Mouse (Mus musculus) left cerebral cortex, adult 18-20 months (tissue): ENCODE measurements around the gene Med12. TPM values are rescaled to one million over a fixed set of nuclear protein-coding genes. Genes with fewer than 3 reads are reported as not detected.
A peak's percentile ranks its signal among the peaks of the same experiment; 100 is the strongest.

ENCODE experiments used
- DNase-seq, 2 experiments: peaks; one replicate each; pipeline ENCODE4 v3.0.0; 2021 to 2022; ENCODE audit warnings: low spot score in 2 of 2, mixed read lengths in 1 of 2
- long read RNA-seq, 2 experiments: library from polyadenylated mRNA; stranded (forward); transcript quantifications; one replicate each; pipeline ENCODE4 v2.0.0; 2021
- total RNA-seq, 2 experiments: library from RNA; stranded (reverse); gene quantifications; 2 replicates each; pipeline ENCODE4 v1.2.3; 2021

Med12 gene
- 10 to 100 TPM; 20.5 to 22.3 TPM for total RNA-seq
- long read RNA-seq, experiment 1, partial matches to known transcripts, result 12 of 16 reads
- long read RNA-seq, experiment 1, other reads (novel, unspliced or antisense), result 4 of 16 reads
- long read RNA-seq, experiment 2, partial matches to known transcripts, result 8 of 11 reads
- long read RNA-seq, experiment 2, other reads (novel, unspliced or antisense), result 3 of 11 reads

- peak; percentile 68 to 83 for DNase-seq
These were observed at the start of gene Med12 for GRCm38 (mm10) chrX:101273875-101274738. TSS of gene Med12 (plus strand) at chrX:101274030.

DNA sequence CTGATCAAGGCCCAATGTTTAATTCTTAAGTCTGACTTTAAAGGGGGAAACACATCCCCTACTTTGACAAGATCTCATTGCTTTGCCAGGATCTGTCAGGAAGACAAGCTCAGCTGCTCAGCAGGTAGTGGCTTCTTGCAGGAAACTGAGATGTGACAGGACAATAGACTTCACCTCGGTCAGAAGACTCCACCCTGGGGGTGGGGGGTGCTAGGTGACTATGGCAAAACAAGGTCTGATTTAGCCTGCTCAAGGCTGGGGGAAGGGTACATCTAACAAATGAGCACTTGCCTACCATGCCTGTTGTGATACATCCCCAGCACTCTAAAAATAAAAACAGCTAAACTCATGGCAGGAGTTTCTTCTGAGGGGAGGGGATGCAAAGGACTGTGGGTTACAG lies 28.8 kb upstream of the Med12 start:
- no peak for DNase-seq

- DNase-seq, result peak; percentile 72 to 85
These were observed 19.7 kb upstream of the Med12 start, which contains the start of gene Foxo4 for GRCm38 (mm10) chrX:101253952-101254729. TSS of gene Foxo4 (plus strand) at chrX:101254528.

DNA sequence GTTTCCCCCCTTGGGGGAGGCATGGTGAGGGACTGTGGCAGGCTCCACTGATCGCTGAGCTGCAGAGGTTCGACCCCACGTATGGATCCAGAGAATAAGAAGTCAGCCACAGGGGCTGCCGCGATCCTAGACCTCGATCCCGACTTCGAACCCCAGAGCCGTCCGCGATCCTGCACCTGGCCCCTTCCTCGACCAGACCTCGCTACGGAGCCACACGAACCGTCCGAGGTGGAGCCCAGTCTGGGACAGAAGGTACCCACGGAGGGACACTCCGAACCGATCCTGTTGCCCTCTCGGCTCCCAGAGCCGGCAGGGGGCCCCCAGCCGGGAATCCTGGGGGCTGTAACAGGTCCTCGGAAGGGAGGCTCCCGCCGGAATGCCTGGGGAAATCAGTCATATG lies 19.1 kb upstream of the Med12 start:
- no peak for DNase-seq

DNA sequence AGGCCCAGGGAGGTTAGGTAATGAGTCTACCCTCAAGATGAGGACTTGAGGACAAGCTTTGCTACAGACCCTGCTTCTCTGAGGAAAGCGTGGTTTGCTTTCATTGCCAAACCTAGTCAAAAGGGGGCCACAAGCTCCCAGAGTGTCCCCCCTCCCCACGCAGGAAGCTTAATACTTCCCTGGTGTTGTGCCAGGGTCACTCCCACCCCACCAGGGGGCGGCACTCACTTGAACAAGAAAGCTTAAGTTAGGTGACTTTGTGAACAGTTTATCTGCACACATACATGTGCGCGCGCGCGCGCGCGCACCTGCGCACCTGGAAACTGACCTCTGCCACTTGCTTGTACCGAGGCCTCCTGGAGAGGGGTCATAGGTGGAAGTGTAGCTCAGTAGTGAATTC lies 17.2 kb upstream of the Med12 start:
- no peak for DNase-seq

GRCm38 (mm10) chrX:101260441-101261325 lies 13.1 kb upstream of the Med12 start:
- no peak for DNase-seq

DNA sequence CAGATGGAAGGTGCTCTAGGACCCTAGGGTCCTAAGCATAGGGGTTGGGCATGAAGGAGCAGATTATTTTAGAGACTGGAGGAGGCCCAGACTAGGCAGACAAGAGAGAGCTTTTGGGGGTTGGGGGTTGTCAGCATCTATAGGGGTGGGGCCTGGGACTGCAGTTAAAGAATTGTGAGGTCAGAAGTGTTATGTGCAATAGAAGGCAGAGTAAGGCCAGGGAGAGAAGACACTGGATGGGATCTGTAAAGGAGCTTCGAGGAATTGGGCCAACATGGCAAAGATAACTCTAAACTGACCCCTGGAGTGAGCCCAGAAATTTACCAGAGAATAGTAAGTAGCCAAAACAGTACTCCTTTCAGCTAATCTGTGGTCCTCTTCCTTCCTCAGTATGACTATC lies 9.9 kb upstream of the Med12 start, which contains the start of gene Gm614:
Gene Gm614, minus strand, starts transcription at position 101 of the 400 bp plus-strand sequence.
- no peak for DNase-seq

GRCm38 (mm10) chrX:101266631-101267030 lies 7.2 kb upstream of the Med12 start:
- no peak for DNase-seq

- no peak for DNase-seq
These were observed 5.6 kb upstream of the Med12 start, which contains the start of gene Il2rg for GRCm38 (mm10) chrX:101268025-101268754. TSS of gene Il2rg (minus strand) at chrX:101268255.

DNA sequence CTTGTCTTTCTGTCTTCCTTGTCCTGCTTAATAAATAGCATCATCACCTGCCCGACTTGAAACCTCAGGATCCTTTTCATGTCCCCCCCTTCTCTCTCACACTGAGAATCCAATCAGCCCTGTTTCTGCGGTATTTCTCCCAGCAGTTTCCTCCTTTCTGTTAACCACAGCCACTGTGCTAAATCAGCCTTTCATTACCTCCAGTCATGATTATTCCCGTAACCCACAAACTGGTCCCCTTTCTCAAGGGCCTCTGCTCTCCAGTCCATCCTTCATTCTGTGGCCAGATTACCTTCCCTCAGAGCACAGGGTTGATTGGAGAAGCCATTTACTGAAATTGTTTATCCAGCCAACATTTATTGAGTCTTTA lies 5.1 kb upstream of the Med12 start, which contains the start of gene Gm20489:
Gene Gm20489, minus strand, starts transcription at position 269 of the 370 bp plus-strand sequence.
- no peak for DNase-seq

GRCm38 (mm10) chrX:101273410-101273809 lies 420 bp upstream of the Med12 start:
- DNase-seq, result no peak

DNA sequence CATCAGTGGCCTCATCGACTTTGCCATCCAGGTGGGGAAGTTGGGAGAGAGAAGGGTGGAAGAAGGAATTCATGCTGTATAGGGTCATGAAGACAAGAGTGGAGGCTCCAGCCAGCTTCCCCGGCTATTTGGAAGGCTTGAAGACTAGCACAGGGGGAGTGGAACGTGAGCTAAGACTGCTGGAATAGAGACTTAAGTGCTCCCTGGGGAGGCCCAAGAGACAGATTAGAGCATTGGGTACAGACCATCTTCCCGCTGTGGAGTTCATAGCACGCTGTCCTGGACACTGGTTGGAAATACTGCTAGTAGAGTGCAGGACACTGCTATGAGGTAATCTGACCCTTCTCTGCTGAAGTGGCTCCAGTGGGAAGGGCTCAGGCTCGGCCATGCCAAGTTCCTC lies 9.0 kb downstream of the Med12 start:
- no peak for DNase-seq

DNA sequence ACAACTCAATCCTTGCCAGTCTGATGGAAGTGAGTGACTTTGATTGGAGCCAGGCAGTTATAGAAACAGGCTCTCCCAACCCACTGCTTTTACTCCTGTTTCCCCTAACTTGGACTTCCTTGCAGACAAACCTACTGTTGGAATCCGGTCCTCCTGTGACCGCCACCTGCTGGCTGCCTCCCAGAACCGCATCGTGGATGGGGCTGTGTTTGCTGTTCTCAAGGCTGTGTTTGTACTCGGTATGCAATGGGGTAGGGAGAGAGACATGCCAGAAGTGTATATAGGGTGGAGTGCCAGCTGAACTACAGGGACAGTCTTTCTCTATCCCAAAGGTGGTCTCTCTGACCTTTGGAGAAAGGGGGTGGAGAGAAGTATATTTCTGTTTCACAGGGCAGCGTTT lies 11.7 kb downstream of the Med12 start:
- DNase-seq, result peak; percentile 49 to 53

DNA sequence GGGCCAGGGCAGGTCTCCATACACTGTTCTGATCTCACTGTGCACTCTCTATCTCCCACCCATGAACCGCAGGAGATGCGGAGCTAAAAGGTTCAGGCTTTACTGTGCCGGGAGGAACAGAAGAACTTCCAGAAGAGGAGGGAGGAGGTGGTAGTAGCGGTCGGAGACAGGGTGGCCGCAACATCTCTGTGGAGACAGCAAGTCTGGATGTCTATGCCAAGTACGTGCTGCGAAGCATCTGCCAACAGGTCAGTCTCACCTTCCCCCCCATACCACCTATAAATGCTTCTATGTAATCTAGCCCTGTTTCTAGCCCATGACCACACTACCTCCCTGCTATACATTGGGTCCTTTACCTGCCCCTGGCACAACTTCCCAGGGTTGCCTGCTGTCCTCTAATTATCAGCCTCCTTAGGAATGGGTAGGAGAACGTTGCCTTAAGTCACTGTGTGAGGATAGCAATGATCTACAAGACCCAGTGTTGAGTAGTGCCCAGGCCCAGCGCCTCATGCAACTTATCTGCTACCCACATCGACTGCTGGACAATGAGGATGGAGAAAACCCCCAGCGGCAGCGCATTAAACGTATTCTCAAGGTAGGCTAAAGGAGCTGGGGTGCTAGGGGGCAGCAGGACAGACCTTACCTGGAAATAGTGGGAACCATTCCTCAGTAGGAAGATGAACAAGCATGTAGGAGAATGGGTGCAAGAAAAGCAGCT lies 12.3 kb downstream of the Med12 start:
- no peak for DNase-seq

GRCm38 (mm10) chrX:101287543-101287942 lies 13.7 kb downstream of the Med12 start:
- DNase-seq, result no peak

GRCm38 (mm10) chrX:101288432-101288831 lies 14.6 kb downstream of the Med12 start:
- no peak for DNase-seq

- DNase-seq, result no peak
These were observed 15.2 kb downstream of the Med12 start for GRCm38 (mm10) chrX:101289037-101289436.

- no peak for DNase-seq
These were observed 16.3 kb downstream of the Med12 start for GRCm38 (mm10) chrX:101290111-101290510.

DNA sequence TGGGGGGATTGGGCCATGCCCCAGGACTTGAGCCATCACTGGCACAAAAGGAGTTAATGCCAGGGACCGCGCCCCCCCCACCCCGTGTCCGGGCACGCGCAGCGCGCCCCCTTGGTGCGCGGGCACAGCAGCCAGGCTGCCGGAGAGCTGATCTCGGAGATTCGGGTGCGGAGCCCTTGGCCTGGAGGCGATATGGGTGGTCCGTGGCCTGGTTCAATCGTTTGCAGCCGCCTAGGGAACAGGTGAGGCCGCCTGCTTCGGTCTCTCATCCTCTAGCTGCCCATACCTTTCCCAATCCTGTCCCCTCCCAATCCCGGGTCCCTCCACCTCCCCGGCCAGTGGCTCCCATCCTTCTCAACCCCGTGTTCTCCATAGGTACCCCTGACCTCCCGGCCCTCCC lies 25.2 kb downstream of the Med12 start, which contains the start of gene Nlgn3:
Gene Nlgn3, plus strand, starts transcription at position 114 of the 400 bp plus-strand sequence.
- peak; percentile 39 to 42 for DNase-seq
